Mouse (Mus musculus) inflammation-experienced regulatory T-cells, adult 16 weeks (primary cell): ENCODE data around the gene Gfra1. TPM values are rescaled to one million over a fixed set of nuclear protein-coding genes. Genes with fewer than 3 reads are reported as not detected.

Experiments used
- polyA plus RNA-seq: library from polyadenylated mRNA; unstranded; fragments of 100-300 nt; shearing (Covaris generic); gene quantifications from one replicate; pipeline ENCODE4 v1.2.1, GENCODE M21; 2017

Gene Gfra1
- 2.2 TPM for polyA plus RNA-seq

DNA sequence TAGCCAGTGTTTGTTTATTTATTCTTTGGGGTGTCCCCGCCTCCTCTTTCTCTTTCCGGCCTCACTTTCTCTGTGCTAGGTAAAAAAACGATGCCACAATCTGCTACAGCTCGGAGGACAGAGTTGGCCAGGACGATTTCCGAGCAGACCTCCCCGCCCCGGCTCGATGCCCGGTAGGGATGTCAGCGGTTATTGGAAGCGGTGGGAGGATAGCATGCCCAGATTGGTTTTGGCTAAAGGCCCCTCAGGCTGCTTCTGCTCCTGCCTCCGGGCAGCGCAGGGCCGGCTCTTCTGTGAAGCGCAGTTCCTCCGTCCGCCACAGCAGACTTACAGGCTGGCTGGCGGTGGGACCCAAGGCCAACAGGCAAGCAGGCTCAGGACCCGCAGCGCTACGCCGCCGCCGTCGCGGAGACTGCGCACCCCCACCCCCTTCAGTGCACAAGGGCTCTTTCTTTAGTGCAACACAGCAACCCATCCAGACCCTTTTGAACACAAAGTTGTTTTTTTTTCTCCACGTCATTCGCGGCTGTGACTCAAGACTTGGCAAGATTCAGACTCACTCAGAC lies at the start of gene Gfra1:
Gfra1 (minus strand) TSS at position 414 of the 566 bp plus-strand sequence.

Other genes with a start within 250 kb of the Gfra1 start
- gene Ccdc172, start 56.1 kb upstream of the Gfra1 start, polyA plus RNA-seq = not detected
- not detected for gene Pnlip, start 196.6 kb upstream of the Gfra1 start, polyA plus RNA-seq